Mouse (Mus musculus) limb, embryonic 15.5 days (tissue): Measurements from ENCODE around the gene Raet1e. TPM values are rescaled to one million over a fixed set of nuclear protein-coding genes. Genes with fewer than 3 reads are reported as not detected.
"Not testable (repeated sequence)": the region's sequence is repeated elsewhere in the genome, so short reads cannot be mapped to it uniquely, and the experiment has no call there.

Experiments
- ATAC-seq: fragments of 200-750 bp; cut with Nextera tagmentation; 2 replicates; pipeline ENCODE4 v1.8.0; 2017; ENCODE audit warnings: low read depth, moderate TSS enrichment; ENCODE audit not compliant: insufficient number of reproducible peaks, low FRiP score, low TSS enrichment
- H3K27ac ChIP-seq: fragments of 300-500 bp; sonication (generic); 2 replicates; pipeline ENCODE4 v1.5.1; 2015; ENCODE audit warnings: moderate library complexity, mild to moderate bottlenecking, inconsistent platforms
- H3K27me3 ChIP-seq: fragments of 300-500 bp; sonication (generic); 2 replicates; pipeline ENCODE4 v1.6.1; 2015; ENCODE audit warnings: inconsistent platforms
- H3K36me3 ChIP-seq: fragments of 300-500 bp; sonication (generic); 2 replicates; pipeline ENCODE4 v1.6.1; 2015; ENCODE audit warnings: inconsistent platforms
- H3K4me1 ChIP-seq: fragments of 300-500 bp; sonication (generic); 2 replicates; pipeline ENCODE4 v1.6.1; 2015; ENCODE audit warnings: inconsistent platforms
- H3K4me2 ChIP-seq: fragments of 300-500 bp; sonication (generic); 2 replicates; pipeline ENCODE4 v1.6.1; 2015; ENCODE audit warnings: mild to moderate bottlenecking, inconsistent platforms
- H3K4me3 ChIP-seq: fragments of 300-500 bp; sonication (generic); 2 replicates; pipeline ENCODE4 v1.5.1; 2015; ENCODE audit warnings: mild to moderate bottlenecking, inconsistent platforms
- H3K9ac ChIP-seq: fragments of 300-500 bp; sonication (generic); 2 replicates; pipeline ENCODE4 v1.6.1; 2015; ENCODE audit warnings: inconsistent platforms
- H3K9me3 ChIP-seq: fragments of 300-500 bp; sonication (generic); 2 replicates; pipeline ENCODE4 v1.6.1; 2016; ENCODE audit warnings: inconsistent platforms
- WGBS: fragments of 180-500 bp; shearing (Covaris S2); methylation state at CpG from one replicate; pipeline ENCODE4 v1.1.7; 2015; 5-methylcytosine and 5-hydroxymethylcytosine counted together
- polyA plus RNA-seq: library from polyadenylated mRNA; unstranded; fragments of >200 nt; fragmentation: Nextera tagmentation; extraction: Ambion mirVana; gene quantifications from 2 replicates; pipeline ENCODE4 v1.2.1, GENCODE M21; 2015

Gene Raet1e
- polyA plus RNA-seq, 1 experiment from 2014 or later, result 7.1 TPM

GRCm38 (mm10) chr10:22301641-22302040 is 143.3 kb downstream of the Raet1e start:
- no peak overlapping the region for H3K4me2 ChIP-seq
- WGBS, result 80% methylated on average over 1 of the region's 1 CpGs
- no peaks in the 10 kb centered on the region for H3K36me3 ChIP-seq
- H3K9me3 ChIP-seq, result no peaks in the 10 kb centered on the region
- H3K4me3 ChIP-seq, result no peak overlapping the region
- no peaks in the 10 kb centered on the region for H3K27me3 ChIP-seq
- no peaks in the 10 kb centered on the region; the same call in 1 of the 2 replicates for H3K4me1 ChIP-seq
- no peak overlapping the region for H3K27ac ChIP-seq
- H3K9ac ChIP-seq, result no peak overlapping the region
- ATAC-seq, result no peak

DNA sequence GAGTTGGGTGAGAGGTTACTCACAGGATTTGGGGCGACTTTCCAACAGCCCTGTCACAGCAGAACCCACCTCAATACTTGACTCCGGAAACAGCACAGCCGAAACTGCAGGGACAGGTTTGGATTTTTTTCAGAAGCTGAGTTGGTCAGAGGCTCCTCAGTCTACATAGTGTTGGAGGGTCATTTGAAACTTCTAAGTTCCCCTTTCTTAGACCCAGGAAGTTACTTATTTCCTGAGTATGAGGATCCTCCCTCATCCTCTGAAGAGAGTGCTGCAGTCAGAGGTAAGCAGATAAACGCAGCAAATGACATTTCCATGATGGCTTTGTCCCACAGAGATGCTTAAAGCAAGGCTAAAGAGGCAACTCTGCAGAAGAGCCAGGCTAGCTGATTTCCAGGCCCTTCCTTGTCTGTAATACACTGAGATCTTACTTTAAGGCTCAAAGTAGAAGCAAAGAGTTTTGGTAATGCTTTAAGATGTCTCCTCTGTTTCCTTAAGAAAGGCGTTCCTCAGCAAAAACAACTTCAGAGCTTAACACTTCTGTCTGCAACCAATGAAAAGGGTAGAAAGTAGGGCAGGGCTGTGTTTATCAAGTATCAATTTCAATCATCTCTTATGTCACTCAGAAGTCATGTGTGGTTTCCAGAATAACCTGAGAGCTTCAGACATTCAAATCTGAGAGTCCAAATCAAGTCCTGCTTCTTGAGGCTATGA is 144.1 kb downstream of the Raet1e start:
- Histone ChIP-seq H3K9ac (no peak overlapping the region), H3K4me1 (no peaks in the 10 kb centered on the region; the same call in 1 of the 2 replicates), H3K9me3 (no peaks in the 10 kb centered on the region), H3K27me3 (no peaks in the 10 kb centered on the region), H3K27ac (no peak overlapping the region), H3K4me2 (no peak overlapping the region), H3K36me3 (no peaks in the 10 kb centered on the region), H3K4me3 (no peak overlapping the region)
- ATAC-seq, result no peak
- WGBS, result 72% methylated on average over 5 of the region's 5 CpGs

- Histone ChIP-seq H3K4me2 (no peak overlapping the region), H3K9me3 (no peaks in the 10 kb centered on the region), H3K4me3 (no peak overlapping the region), H3K27me3 (no peaks in the 10 kb centered on the region), H3K27ac (no peak overlapping the region), H3K36me3 (no peaks in the 10 kb centered on the region), H3K4me1 (no peaks in the 10 kb centered on the region), H3K9ac (no peak overlapping the region)
- 84% methylated on average over 6 of the region's 6 CpGs for WGBS
- no peak for ATAC-seq
Observed at GRCm38 (mm10) chr10:22303736-22304135, 145.4 kb downstream of the Raet1e start.

DNA sequence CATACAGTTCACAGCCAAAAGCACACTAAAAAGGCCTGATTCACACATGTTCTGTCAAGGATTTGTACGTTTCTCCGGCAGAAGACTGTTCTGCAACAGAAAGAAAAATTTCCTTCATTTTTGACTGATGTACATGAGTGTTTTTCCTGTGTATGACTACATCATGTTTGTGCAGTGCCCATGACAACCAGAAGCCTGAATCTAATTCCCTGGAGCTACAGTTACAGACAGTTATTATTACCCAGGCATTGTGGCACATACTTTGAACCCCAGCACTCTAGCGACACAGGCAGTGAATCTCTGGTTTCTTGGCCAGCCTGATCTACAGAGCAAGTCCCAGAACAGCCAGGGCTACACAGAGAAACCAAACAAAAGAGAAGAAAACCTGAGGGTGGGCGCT is 147.4 kb downstream of the Raet1e start:
- ATAC-seq, result no peak
- no peak overlapping the region for H3K4me2 ChIP-seq
- H3K27ac ChIP-seq, result no peak overlapping the region
- no peak overlapping the region for H3K9ac ChIP-seq
- no peaks in the 10 kb centered on the region for H3K9me3 ChIP-seq
- H3K36me3 ChIP-seq, result no peaks in the 10 kb centered on the region
- 72% methylated on average over 4 of the region's 4 CpGs for WGBS
- H3K4me3 ChIP-seq, result no peak overlapping the region
- no peaks in the 10 kb centered on the region for H3K27me3 ChIP-seq
- H3K4me1 ChIP-seq, result no peaks in the 10 kb centered on the region

DNA sequence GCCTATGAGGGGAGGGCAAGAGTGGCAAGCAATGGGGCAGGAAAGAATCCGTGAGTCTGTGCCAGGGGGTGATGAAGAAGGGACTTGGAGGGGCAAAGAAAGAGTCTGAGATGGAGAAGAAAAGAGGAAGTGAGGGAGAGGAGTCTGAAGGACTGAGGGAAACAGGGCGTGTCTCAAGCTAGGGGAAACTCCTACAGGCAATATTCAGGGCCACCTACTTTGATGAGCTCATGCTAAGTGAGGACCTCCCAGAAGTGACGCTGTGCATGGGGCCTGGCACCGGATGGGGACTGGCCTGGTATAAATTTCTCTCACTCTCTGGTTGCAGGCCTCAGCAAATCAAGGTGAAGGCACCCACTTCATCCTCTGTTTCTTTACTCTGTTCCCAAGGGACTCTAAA is 148.1 kb downstream of the Raet1e start:
- Histone ChIP-seq H3K27ac (no peak overlapping the region), H3K4me2 (no peak overlapping the region), H3K9ac (no peak overlapping the region), H3K4me1 (no peaks in the 10 kb centered on the region), H3K27me3 (no peaks in the 10 kb centered on the region), H3K4me3 (no peak overlapping the region), H3K9me3 (no peaks in the 10 kb centered on the region), H3K36me3 (no peaks in the 10 kb centered on the region)
- ATAC-seq, result no peak
- WGBS, result 42% methylated on average over 4 of the region's 4 CpGs

- no peaks in the 10 kb centered on the region for H3K27me3 ChIP-seq
- whole genome bisulfite sequencing, result 75% methylated on average over 1 of the region's 1 CpGs
- H3K4me3 ChIP-seq, result no peak overlapping the region
- H3K36me3 ChIP-seq, result no peaks in the 10 kb centered on the region
- H3K27ac ChIP-seq, result no peak overlapping the region
- no peak overlapping the region for H3K9ac ChIP-seq
- ATAC-seq, result no peak
- no peaks in the 10 kb centered on the region for H3K4me1 ChIP-seq
- no peak overlapping the region for H3K4me2 ChIP-seq
- H3K9me3 ChIP-seq, result no peaks in the 10 kb centered on the region
Observed at GRCm38 (mm10) chr10:22308221-22308620, 149.9 kb downstream of the Raet1e start.

GRCm38 (mm10) chr10:22322858-22323257 is 164.5 kb downstream of the Raet1e start:
- Histone ChIP-seq H3K27ac (no peak overlapping the region), H3K9ac (no peak overlapping the region), H3K27me3 (no peaks in the 10 kb centered on the region), H3K4me1 (no peaks in the 10 kb centered on the region), H3K4me3 (no peak overlapping the region), H3K9me3 (no peaks in the 10 kb centered on the region), H3K36me3 (no peaks in the 10 kb centered on the region), H3K4me2 (no peak overlapping the region)
- WGBS, result 84% methylated on average over 2 of the region's 2 CpGs
- ATAC-seq, result no peak

- not testable (repeated sequence) for H3K9me3 ChIP-seq, H3K9ac ChIP-seq, H3K4me3 ChIP-seq, H3K36me3 ChIP-seq, H3K27me3 ChIP-seq, ATAC-seq, H3K4me1 ChIP-seq, H3K4me2 ChIP-seq, H3K27ac ChIP-seq
- WGBS, result 61% methylated on average over 4 of the region's 4 CpGs
Observed at GRCm38 (mm10) chr10:22345721-22346120, 187.4 kb downstream of the Raet1e start.

DNA sequence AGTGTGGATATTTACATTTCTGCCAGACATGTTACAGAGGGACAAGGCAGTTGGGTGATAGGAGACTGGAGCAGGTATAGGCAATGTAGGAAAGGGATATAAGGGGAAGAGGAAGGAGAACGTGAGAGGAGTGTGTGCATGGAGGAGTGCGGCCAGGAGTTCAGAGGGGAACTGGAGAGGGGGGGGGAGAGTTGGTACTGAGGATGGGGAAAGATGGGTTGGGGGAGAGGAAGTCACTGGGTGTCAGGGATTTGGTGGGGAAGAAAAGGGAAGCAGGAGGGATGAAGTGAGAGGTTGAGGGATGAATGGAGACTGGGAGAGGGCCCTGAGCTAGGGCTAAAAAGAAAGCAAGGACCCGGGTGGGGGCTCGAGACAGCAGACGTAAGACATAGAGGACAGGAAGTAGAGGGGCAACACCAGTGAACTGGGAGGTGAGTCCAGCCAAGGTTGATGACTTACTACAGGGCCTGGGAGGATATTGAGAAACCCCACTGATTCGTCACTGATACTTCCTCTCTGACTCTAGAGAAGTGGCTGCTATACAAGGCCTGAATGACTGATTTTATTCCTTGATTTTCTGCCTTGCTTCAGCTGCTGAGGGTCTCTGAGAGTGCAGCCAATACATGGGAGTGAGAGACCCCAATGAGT is 195.3 kb downstream of the Raet1e start:
- H3K27me3 ChIP-seq, H3K9ac ChIP-seq, H3K9me3 ChIP-seq, H3K4me2 ChIP-seq, H3K4me3 ChIP-seq, H3K27ac ChIP-seq, ATAC-seq, H3K36me3 ChIP-seq, H3K4me1 ChIP-seq: not testable (repeated sequence)
- WGBS, result 68% methylated on average over 6 of the region's 6 CpGs

DNA sequence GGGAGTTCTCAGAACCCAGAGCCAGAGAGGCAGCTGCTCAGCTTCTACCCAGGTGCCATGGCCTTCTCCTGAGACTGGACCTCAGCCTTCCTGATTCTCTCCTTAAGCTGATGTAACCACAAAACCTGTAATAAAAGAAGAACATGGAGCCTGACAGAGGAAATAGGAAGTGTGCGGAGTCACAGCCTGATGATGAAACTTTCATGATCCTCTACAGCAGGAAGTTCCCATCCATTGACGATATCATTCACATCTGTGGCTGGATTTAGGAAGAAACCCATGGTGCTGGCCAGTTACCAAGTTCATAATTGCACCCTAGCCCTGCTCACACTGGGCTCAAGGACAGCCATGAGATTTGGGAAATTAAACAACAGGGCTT is 195.8 kb downstream of the Raet1e start:
- not testable (repeated sequence) for H3K9me3 ChIP-seq, H3K36me3 ChIP-seq, H3K27ac ChIP-seq, H3K4me2 ChIP-seq, H3K4me1 ChIP-seq, ATAC-seq, H3K4me3 ChIP-seq, H3K9ac ChIP-seq, H3K27me3 ChIP-seq
- 65% methylated on average over 2 of the region's 2 CpGs for WGBS

- H3K4me3 ChIP-seq, H3K36me3 ChIP-seq, H3K4me2 ChIP-seq, ATAC-seq, H3K9ac ChIP-seq, H3K4me1 ChIP-seq, H3K9me3 ChIP-seq, H3K27ac ChIP-seq, H3K27me3 ChIP-seq: not testable (repeated sequence)
- WGBS, result 65% methylated on average over 1 of the region's 1 CpGs
Observed at GRCm38 (mm10) chr10:22357373-22357772, 199.0 kb downstream of the Raet1e start.

DNA sequence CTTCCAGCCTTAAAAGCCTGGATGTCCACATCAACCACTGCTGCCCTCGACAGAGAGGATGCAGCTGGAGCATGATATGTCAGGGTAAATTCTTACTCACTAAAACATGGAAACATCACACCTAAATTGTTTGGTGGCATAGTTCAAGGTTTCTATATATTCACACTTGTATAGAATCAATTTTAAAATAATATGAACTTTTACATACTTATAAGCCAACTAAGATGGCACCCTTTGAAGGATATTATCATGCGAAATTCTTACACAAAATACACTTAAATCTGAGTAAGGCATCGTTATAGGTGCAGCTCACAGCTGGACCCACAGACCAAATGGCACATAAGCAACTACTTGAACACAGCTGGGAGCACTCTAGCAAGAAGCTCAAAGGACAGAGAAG is 201.9 kb downstream of the Raet1e start, which contains the start of gene Raet1d:
Gene Raet1d, plus strand, starts transcription at position 301 of the 400 bp plus-strand sequence.
- not testable (repeated sequence) for H3K9me3 ChIP-seq, H3K4me1 ChIP-seq, H3K36me3 ChIP-seq, H3K4me2 ChIP-seq, H3K9ac ChIP-seq, H3K4me3 ChIP-seq, ATAC-seq, H3K27me3 ChIP-seq, H3K27ac ChIP-seq
- WGBS, result 67% methylated on average over 3 of the region's 3 CpGs
